Mouse (Mus musculus) embryo, embryonic 9.5 days (tissue): ENCODE data around the gene Shroom3.
"Not testable (repeated sequence)": the region's sequence is repeated elsewhere in the genome, so short reads cannot be mapped to it uniquely, and the experiment has no call there.

Experiments used
- DNase-seq: peaks from one replicate; pipeline ENCODE4 v3.0.0-alpha.2; 2017; ENCODE audit errors: extremely low spot score

Shroom3 gene

GRCm38 (mm10) chr5:92893711-92894110, 210.5 kb downstream of the Shroom3 start:
- no peak for DNase-seq

- DNase-seq = no peak
These were observed 212.6 kb downstream of the Shroom3 start for GRCm38 (mm10) chr5:92895877-92896276.

- DNase-seq = no peak
These were observed 213.6 kb downstream of the Shroom3 start for GRCm38 (mm10) chr5:92896725-92897280.

- peak; percentile 89 for DNase-seq
These were observed 214.8 kb downstream of the Shroom3 start for GRCm38 (mm10) chr5:92897766-92898745.

- DNase-seq = no peak
These were observed 217.2 kb downstream of the Shroom3 start for GRCm38 (mm10) chr5:92900470-92900869.

GRCm38 (mm10) chr5:92901870-92902269, 218.6 kb downstream of the Shroom3 start:
- DNase-seq = no peak

- DNase-seq = peak; percentile 39
These were observed 221.9 kb downstream of the Shroom3 start for GRCm38 (mm10) chr5:92905146-92905545.

- DNase-seq = peak; percentile 86
These were observed 222.4 kb downstream of the Shroom3 start for GRCm38 (mm10) chr5:92905594-92906008.

- no peak for DNase-seq
These were observed 225.0 kb downstream of the Shroom3 start for GRCm38 (mm10) chr5:92908227-92908626.

- DNase-seq = no peak
These were observed 227.6 kb downstream of the Shroom3 start for GRCm38 (mm10) chr5:92910838-92911237.

GRCm38 (mm10) chr5:92915421-92915820, 232.2 kb downstream of the Shroom3 start:
- DNase-seq = peak; percentile 52

- no peak for DNase-seq
These were observed 234.5 kb downstream of the Shroom3 start for GRCm38 (mm10) chr5:92917755-92918154.

GRCm38 (mm10) chr5:92918170-92918569, 234.9 kb downstream of the Shroom3 start:
- no peak for DNase-seq

GRCm38 (mm10) chr5:92918866-92919265, 235.6 kb downstream of the Shroom3 start:
- DNase-seq = no peak

GRCm38 (mm10) chr5:92919390-92919789, 236.2 kb downstream of the Shroom3 start:
- no peak for DNase-seq

GRCm38 (mm10) chr5:92920984-92921383, 237.7 kb downstream of the Shroom3 start:
- no peak for DNase-seq

- DNase-seq = no peak
These were observed 238.5 kb downstream of the Shroom3 start for GRCm38 (mm10) chr5:92921728-92922127.

- not testable (repeated sequence) for DNase-seq
These were observed 239.7 kb downstream of the Shroom3 start for GRCm38 (mm10) chr5:92922981-92923380.

GRCm38 (mm10) chr5:92924851-92925477, 241.7 kb downstream of the Shroom3 start:
- DNase-seq = peak; percentile 58

- no peak for DNase-seq
These were observed 244.4 kb downstream of the Shroom3 start for GRCm38 (mm10) chr5:92927667-92928066.

- DNase-seq = no peak
These were observed 247.3 kb downstream of the Shroom3 start for GRCm38 (mm10) chr5:92930557-92930956.

- DNase-seq = peak; percentile 36
These were observed 248.1 kb downstream of the Shroom3 start for GRCm38 (mm10) chr5:92931298-92931697.
